ENCODE assay signal across 8 mouse cellular contexts in the genomic region with DNA sequence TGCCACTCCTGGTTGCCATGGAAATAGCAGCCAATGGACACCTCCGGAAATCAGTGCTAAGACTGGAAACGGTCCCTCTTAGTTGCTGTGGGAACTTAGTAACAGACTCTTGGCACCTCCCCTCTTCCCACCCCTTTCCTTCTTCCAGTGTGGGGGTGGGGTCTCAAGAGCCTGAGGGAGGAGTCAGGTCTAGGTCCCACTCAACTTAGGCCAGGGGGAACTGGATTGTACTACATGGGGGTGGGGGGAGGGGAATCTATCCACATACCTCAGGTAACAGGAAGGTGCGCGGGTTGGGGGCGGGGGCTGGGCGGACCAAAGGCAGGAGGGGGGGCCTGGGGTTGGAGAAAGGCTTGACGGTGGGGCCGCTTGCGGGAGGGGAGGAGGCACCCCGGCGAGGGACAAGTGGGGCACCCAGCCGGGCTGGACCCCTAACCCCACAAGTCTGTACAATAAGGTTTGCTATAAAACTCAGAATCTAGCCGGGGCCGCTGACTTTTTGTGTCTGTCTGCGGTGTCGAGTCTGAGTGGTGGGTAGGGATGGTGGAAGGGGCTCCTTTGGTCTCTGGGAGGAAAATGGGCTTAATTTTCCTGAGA. TPM values are rescaled to one million over a fixed set of nuclear protein-coding genes. Genes with fewer than 3 reads are reported as not detected.
A peak's percentile ranks its signal among the peaks of the same experiment; 100 is the strongest.
DNase-seq lines count a peak whose midpoint lies in the region; ATAC-seq and TF ChIP-seq lines count a peak whose summit lies in the region.

No protein-coding gene starts in this region.

- H3K9ac ChIP-seq in embryonic facial prominence, embryonic 13.5 days, result peak overlapping the region; percentile 92
- H3K9ac ChIP-seq in kidney, embryonic 14.5 days (ENCODE audit: low read depth, low read length), result peak overlapping the region; percentile 69
- H3K9ac ChIP-seq in limb, embryonic 15.5 days, result peak overlapping the region; percentile 74
- peak overlapping the region; percentile 73; the same call in 1 of the 2 replicates for H3K9ac ChIP-seq in midbrain, postnatal 0 days (replicated peaks; ENCODE audit: low read length, poor library complexity, severe bottlenecking)

- H3K4me1 ChIP-seq in embryonic facial prominence, embryonic 13.5 days, result peaks cover 30% of the 10 kb centered on the region
- H3K4me1 ChIP-seq in heart, embryonic 10.5 days, result peaks cover 44% of the 10 kb centered on the region
- peaks cover 16% of the 10 kb centered on the region for H3K4me1 ChIP-seq in kidney, embryonic 14.5 days (ENCODE audit: control insufficient read depth, insufficient read depth, low read length)
- H3K4me1 ChIP-seq in limb, embryonic 15.5 days, result peaks cover 32% of the 10 kb centered on the region
- H3K4me1 ChIP-seq in midbrain, postnatal 0 days (ENCODE audit: insufficient read depth, low read length), result no peaks in the 10 kb centered on the region; the same call in 1 of the 2 replicates

- H3K27ac ChIP-seq in embryonic facial prominence, embryonic 13.5 days, result peak overlapping the region; percentile 94
- H3K27ac ChIP-seq in heart, embryonic 10.5 days, result peak overlapping the region; percentile 91
- H3K27ac ChIP-seq in kidney, embryonic 14.5 days (ENCODE audit: low read depth, low read length), result peak overlapping the region; percentile 94
- peak overlapping the region; percentile 88 for H3K27ac ChIP-seq in limb, embryonic 15.5 days
- peak overlapping the region; percentile 76 for H3K27ac ChIP-seq in midbrain, postnatal 0 days (ENCODE audit: low read depth, low read length)

- peak overlapping the region; percentile 63 for H3K4me3 ChIP-seq in embryonic facial prominence, embryonic 13.5 days
- H3K4me3 ChIP-seq in heart, embryonic 10.5 days, result peak overlapping the region; percentile 73
- H3K4me3 ChIP-seq in kidney, embryonic 14.5 days (ENCODE audit: low read length), result peak overlapping the region; percentile 47
- H3K4me3 ChIP-seq in limb, embryonic 15.5 days, result peak overlapping the region; percentile 70
- H3K4me3 ChIP-seq in midbrain, postnatal 0 days (ENCODE audit: low read depth, low read length), result peak overlapping the region; percentile 47

- no peaks in the 10 kb centered on the region for H3K9me3 ChIP-seq in embryonic facial prominence, embryonic 13.5 days
- no peaks in the 10 kb centered on the region for H3K9me3 ChIP-seq in heart, embryonic 10.5 days
- no peaks in the 10 kb centered on the region for H3K9me3 ChIP-seq in kidney, embryonic 14.5 days (ENCODE audit: control insufficient read depth, low read length)
- H3K9me3 ChIP-seq in limb, embryonic 15.5 days, result no peaks in the 10 kb centered on the region
- no peaks in the 10 kb centered on the region for H3K9me3 ChIP-seq in midbrain, postnatal 0 days (ENCODE audit: low read length)

- H3K27me3 ChIP-seq in embryonic facial prominence, embryonic 13.5 days, result no peaks in the 10 kb centered on the region
- peaks cover 19% of the 10 kb centered on the region; the same call in 1 of the 2 replicates for H3K27me3 ChIP-seq in heart, embryonic 10.5 days (ENCODE audit: insufficient read depth, poor library complexity, severe bottlenecking)
- H3K27me3 ChIP-seq in kidney, embryonic 14.5 days (ENCODE audit: control insufficient read depth, insufficient read depth, low read length), result no peaks in the 10 kb centered on the region
- no peaks in the 10 kb centered on the region for H3K27me3 ChIP-seq in limb, embryonic 15.5 days
- H3K27me3 ChIP-seq in midbrain, postnatal 0 days (ENCODE audit: insufficient read depth, low read length), result no peaks in the 10 kb centered on the region
- H3K27me3 ChIP-seq in splenic B cell, adult 2 months (ENCODE audit: control insufficient read depth, insufficient read depth, low read length, poor library complexity, severe bottlenecking), result no peaks in the 10 kb centered on the region

- DNase-seq in B cell, adult 2 months, result peak; percentile 36 to 44
- DNase-seq in adrenal gland, postnatal 4 days (ENCODE audit: low spot score in 2 of 2), result peak; percentile 83 to 89
- peak; percentile 95 for DNase-seq in heart, embryonic 10.5 days (ENCODE audit: low spot score)
- peak; percentile 98 for DNase-seq in midbrain, postnatal 0 days (ENCODE audit: low spot score)
- peak; percentile 65 for DNase-seq in splenic B cell, adult 2 months (ENCODE audit: low read depth, low spot score)

- under 1% methylated on average over 16 of the region's 16 CpGs for WGBS in embryonic facial prominence, embryonic 13.5 days
- 3% methylated on average over 16 of the region's 16 CpGs for WGBS in heart, embryonic 10.5 days
- WGBS in kidney, embryonic 14.5 days, result under 1% methylated on average over 16 of the region's 16 CpGs
- WGBS in limb, embryonic 15.5 days, result under 1% methylated on average over 16 of the region's 16 CpGs
- under 1% methylated on average over 16 of the region's 16 CpGs for WGBS in midbrain, postnatal 0 days

- H3K36me3 ChIP-seq in embryonic facial prominence, embryonic 13.5 days, result peaks cover 45% of the 10 kb centered on the region
- peaks cover 36% of the 10 kb centered on the region for H3K36me3 ChIP-seq in heart, embryonic 10.5 days
- H3K36me3 ChIP-seq in kidney, embryonic 14.5 days (ENCODE audit: control insufficient read depth, insufficient read depth, low read length), result peaks cover 41% of the 10 kb centered on the region
- peaks cover 38% of the 10 kb centered on the region for H3K36me3 ChIP-seq in limb, embryonic 15.5 days
- peaks cover 33% of the 10 kb centered on the region for H3K36me3 ChIP-seq in midbrain, postnatal 0 days (ENCODE audit: insufficient read depth, low read length)
- peaks cover 1% of the 10 kb centered on the region; the same call in 1 of the 2 replicates for H3K36me3 ChIP-seq in splenic B cell, adult 2 months (ENCODE audit: control insufficient read depth, insufficient read depth, low read length, poor library complexity, severe bottlenecking)

- H3K4me2 ChIP-seq in embryonic facial prominence, embryonic 13.5 days, result peak overlapping the region; percentile 93
- H3K4me2 ChIP-seq in kidney, embryonic 14.5 days (replicated peaks; ENCODE audit: low read depth, low read length), result peak overlapping the region; percentile 89
- peak overlapping the region; percentile 88 for H3K4me2 ChIP-seq in limb, embryonic 15.5 days
- peak overlapping the region; percentile 83 for H3K4me2 ChIP-seq in midbrain, postnatal 0 days (ENCODE audit: low read depth, low read length, poor library complexity, severe bottlenecking)

- TF ChIP-seq CTCF in midbrain, postnatal 0 days (IDR thresholded peaks at IDR 0.05), result no peak

- peak; percentile 87 for ATAC-seq in embryonic facial prominence, embryonic 13.5 days (ENCODE audit: insufficient number of reproducible peaks, insufficient read depth, low FRiP score, low TSS enrichment, low read depth)
- peak; percentile 91 for ATAC-seq in kidney, embryonic 14.5 days (ENCODE audit: low FRiP score, low TSS enrichment)
- ATAC-seq in limb, embryonic 15.5 days (ENCODE audit: insufficient number of reproducible peaks, low FRiP score, low TSS enrichment, low read depth), result peak; percentile 90
- ATAC-seq in midbrain, postnatal 0 days (ENCODE audit: low FRiP score), result peak; percentile 91

RNA-seq across cellular contexts. Expression of gene Orai3, which starts 0.5 kb away (rescaled TPM):
- 10 to 100 TPM; 26.7 to 28.9 TPM for total RNA-seq in adrenal gland, postnatal 4 days (2021)
- polyA plus RNA-seq in embryonic facial prominence, embryonic 13.5 days (2015; fragmentation: Nextera tagmentation; extraction: Ambion mirVana), result 16.4 and 19.0 TPM in 2 replicates
- polyA plus RNA-seq in heart, embryonic 10.5 days (2016; fragmentation: Nextera tagmentation; extraction: Ambion mirVana), result 12.9 and 19.8 TPM in 2 replicates
- polyA plus RNA-seq in kidney, embryonic 14.5 days (2014; fragmentation: Nextera tagmentation; extraction: Ambion mirVana), result 12.9 and 19.7 TPM in 2 replicates
- 23.6 and 26.5 TPM in 2 replicates for polyA plus RNA-seq in limb, embryonic 15.5 days (2015; fragmentation: Nextera tagmentation; extraction: Ambion mirVana)
- 14.8 and 17.6 TPM in 2 replicates for total RNA-seq in midbrain, postnatal 0 days (2014; rRNA removed)
- polyA plus RNA-seq in midbrain, postnatal 0 days (2015; fragmentation: Nextera tagmentation; extraction: Ambion mirVana), result 9.9 and 10.0 TPM in 2 replicates

RNA-seq across cellular contexts. Expression of gene Setd1a, which starts 7.4 kb away (rescaled TPM):
- 10 to 100 TPM; 63.9 to 64.9 TPM for total RNA-seq in adrenal gland, postnatal 4 days (2021)
- 27.0 and 33.2 TPM in 2 replicates for polyA plus RNA-seq in embryonic facial prominence, embryonic 13.5 days (2015; fragmentation: Nextera tagmentation; extraction: Ambion mirVana)
- polyA plus RNA-seq in heart, embryonic 10.5 days (2016; fragmentation: Nextera tagmentation; extraction: Ambion mirVana), result 13.2 and 23.7 TPM in 2 replicates
- polyA plus RNA-seq in kidney, embryonic 14.5 days (2014; fragmentation: Nextera tagmentation; extraction: Ambion mirVana), result 32.6 and 34.7 TPM in 2 replicates
- polyA plus RNA-seq in limb, embryonic 15.5 days (2015; fragmentation: Nextera tagmentation; extraction: Ambion mirVana), result 18.6 and 21.7 TPM in 2 replicates
- 18.0 and 19.8 TPM in 2 replicates for total RNA-seq in midbrain, postnatal 0 days (2014; rRNA removed)
- 12.7 and 16.4 TPM in 2 replicates for polyA plus RNA-seq in midbrain, postnatal 0 days (2015; fragmentation: Nextera tagmentation; extraction: Ambion mirVana)

RNA-seq across cellular contexts. Expression of gene Gm49388, which starts 16.3 kb away (rescaled TPM):
- total RNA-seq in adrenal gland, postnatal 4 days (2021), result 1 to 10 TPM; 6.2 to 8.1 TPM
- polyA plus RNA-seq in embryonic facial prominence, embryonic 13.5 days (2015; fragmentation: Nextera tagmentation; extraction: Ambion mirVana), result not detected in 2 replicates
- not detected in 2 replicates for polyA plus RNA-seq in heart, embryonic 10.5 days (2016; fragmentation: Nextera tagmentation; extraction: Ambion mirVana)
- polyA plus RNA-seq in kidney, embryonic 14.5 days (2014; fragmentation: Nextera tagmentation; extraction: Ambion mirVana), result not detected in 2 replicates
- polyA plus RNA-seq in limb, embryonic 15.5 days (2015; fragmentation: Nextera tagmentation; extraction: Ambion mirVana), result not detected in 2 replicates
- not detected in 2 replicates for total RNA-seq in midbrain, postnatal 0 days (2014; rRNA removed)
- not detected in 2 replicates for polyA plus RNA-seq in midbrain, postnatal 0 days (2015; fragmentation: Nextera tagmentation; extraction: Ambion mirVana)

RNA-seq across cellular contexts. Expression of gene Fbxl19, which starts 24.8 kb away (rescaled TPM):
- 10 to 100 TPM; 24.6 to 26.0 TPM for total RNA-seq in adrenal gland, postnatal 4 days (2021)
- polyA plus RNA-seq in embryonic facial prominence, embryonic 13.5 days (2015; fragmentation: Nextera tagmentation; extraction: Ambion mirVana), result 7.5 and 8.7 TPM in 2 replicates
- 3.4 and 4.8 TPM in 2 replicates for polyA plus RNA-seq in heart, embryonic 10.5 days (2016; fragmentation: Nextera tagmentation; extraction: Ambion mirVana)
- 6.2 and 10.0 TPM in 2 replicates for polyA plus RNA-seq in kidney, embryonic 14.5 days (2014; fragmentation: Nextera tagmentation; extraction: Ambion mirVana)
- polyA plus RNA-seq in limb, embryonic 15.5 days (2015; fragmentation: Nextera tagmentation; extraction: Ambion mirVana), result 4.3 and 4.4 TPM in 2 replicates
- 207 and 221 TPM in 2 replicates for total RNA-seq in midbrain, postnatal 0 days (2014; rRNA removed)
- polyA plus RNA-seq in midbrain, postnatal 0 days (2015; fragmentation: Nextera tagmentation; extraction: Ambion mirVana), result 5.9 and 8.3 TPM in 2 replicates

RNA-seq across cellular contexts. Expression of gene Hsd3b7, which starts 31.3 kb away (rescaled TPM):
- total RNA-seq in adrenal gland, postnatal 4 days (2021), result 10 to 100 TPM; 36.9 to 49.1 TPM
- polyA plus RNA-seq in embryonic facial prominence, embryonic 13.5 days (2015; fragmentation: Nextera tagmentation; extraction: Ambion mirVana), result 15.0 and 15.2 TPM in 2 replicates
- polyA plus RNA-seq in heart, embryonic 10.5 days (2016; fragmentation: Nextera tagmentation; extraction: Ambion mirVana), result 14.9 and 17.1 TPM in 2 replicates
- polyA plus RNA-seq in kidney, embryonic 14.5 days (2014; fragmentation: Nextera tagmentation; extraction: Ambion mirVana), result 18.0 and 18.7 TPM in 2 replicates
- polyA plus RNA-seq in limb, embryonic 15.5 days (2015; fragmentation: Nextera tagmentation; extraction: Ambion mirVana), result 18.7 and 23.8 TPM in 2 replicates
- total RNA-seq in midbrain, postnatal 0 days (2014; rRNA removed), result 7.1 and 12.8 TPM in 2 replicates
- 8.6 and 11.3 TPM in 2 replicates for polyA plus RNA-seq in midbrain, postnatal 0 days (2015; fragmentation: Nextera tagmentation; extraction: Ambion mirVana)

Comparison
In these comparisons a context has a peak if more than half of its experiments do, and no peak if none do; other contexts are left out.
1. Peak in every context shown above with its lines: DNase-seq, ATAC-seq, H3K4me3 ChIP-seq and H3K27ac ChIP-seq.
2. DNase-seq: peak in every context shown above with its lines; median percentile 98 in midbrain, postnatal 0 days; 95 in heart, embryonic 10.5 days; 86 in adrenal gland, postnatal 4 days; 65 in splenic B cell, adult 2 months; 40 in B cell, adult 2 months.